Mouse (Mus musculus) frontal cortex, postnatal 10 days (tissue): ENCODE data around the gene Ofcc1.

Source experiments
- DNase-seq, 2 experiments: peaks; one replicate each; pipeline ENCODE4 v3.0.0; 2022; ENCODE audit warnings: low spot score in 2 of 2, mixed read lengths in 1 of 2

Gene Ofcc1

DNA sequence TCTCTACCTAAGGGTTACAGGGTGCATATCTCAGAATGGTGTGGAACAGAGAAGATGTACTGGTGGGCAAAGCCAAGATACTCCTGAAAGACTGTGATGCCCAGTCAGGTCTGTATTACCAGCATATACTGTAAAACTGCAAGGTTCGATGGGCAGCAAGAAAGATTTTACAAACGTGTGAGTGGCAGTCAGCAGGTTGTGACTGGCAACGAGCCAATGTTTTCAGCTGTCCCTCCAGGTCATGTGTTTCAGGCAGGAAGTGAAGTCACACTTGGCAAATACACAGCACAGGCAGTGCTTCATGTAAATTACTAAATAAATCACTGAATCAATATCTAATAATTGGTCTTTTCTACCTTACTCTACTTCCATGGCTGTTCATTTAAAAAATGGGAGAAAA, at the start of gene Ofcc1:
Gene Ofcc1, minus strand, starts transcription at position 163 of the 400 bp plus-strand sequence.
- no peak for DNase-seq

GRCm38 (mm10) chr13:40390120-40390519, 28.9 kb upstream of the Ofcc1 start:
- DNase-seq: no peak

DNA sequence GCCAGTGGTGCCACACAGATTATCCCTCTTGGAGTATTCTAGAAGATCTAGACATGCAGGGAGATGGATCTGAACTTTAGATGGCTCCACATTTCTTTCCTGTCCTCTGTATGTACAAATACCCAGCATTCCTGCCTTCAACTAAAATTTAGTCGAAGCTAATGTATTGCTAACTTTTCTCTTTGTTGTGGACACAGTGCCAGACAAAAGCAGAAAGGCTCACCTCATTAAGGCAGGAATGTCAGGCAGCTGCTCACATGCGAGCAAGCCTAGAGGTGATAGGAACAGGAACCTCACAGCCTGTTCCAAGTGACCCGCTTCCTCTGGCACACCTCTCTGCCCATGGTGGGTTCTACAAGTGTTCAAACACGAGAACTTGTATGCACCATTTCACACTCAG, 26.2 kb upstream of the Ofcc1 start:
- no peak for DNase-seq

- DNase-seq: no peak
Measured at GRCm38 (mm10) chr13:40384962-40385361, 23.7 kb upstream of the Ofcc1 start.

- DNase-seq: no peak
Measured at GRCm38 (mm10) chr13:40376773-40377172, 15.5 kb upstream of the Ofcc1 start.

GRCm38 (mm10) chr13:40366762-40367161, 5.5 kb upstream of the Ofcc1 start:
- DNase-seq: no peak

DNA sequence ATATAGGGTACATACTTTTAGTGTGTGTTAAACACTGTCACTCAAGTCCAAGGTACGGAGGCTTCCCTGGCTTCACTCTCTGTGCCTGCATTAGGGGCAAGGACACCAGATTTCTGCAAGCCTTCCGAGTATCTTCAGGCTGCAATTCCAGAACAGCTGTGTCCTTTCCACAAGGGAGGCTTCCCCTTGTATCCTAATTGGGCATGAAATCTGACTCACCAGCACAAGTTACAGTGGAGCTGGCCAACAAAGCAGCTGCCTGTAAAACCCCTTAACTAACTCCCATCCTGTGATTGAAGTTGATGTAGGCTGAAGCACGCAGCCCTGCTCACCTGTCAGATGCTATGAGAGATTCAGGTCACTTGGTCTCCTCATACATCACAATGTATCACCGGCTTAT, 3.6 kb upstream of the Ofcc1 start:
- DNase-seq: no peak

- DNase-seq: no peak
Measured at GRCm38 (mm10) chr13:40360692-40361091, 558 bp downstream of the Ofcc1 start.

GRCm38 (mm10) chr13:40347045-40347444, 14.2 kb downstream of the Ofcc1 start:
- no peak for DNase-seq

DNA sequence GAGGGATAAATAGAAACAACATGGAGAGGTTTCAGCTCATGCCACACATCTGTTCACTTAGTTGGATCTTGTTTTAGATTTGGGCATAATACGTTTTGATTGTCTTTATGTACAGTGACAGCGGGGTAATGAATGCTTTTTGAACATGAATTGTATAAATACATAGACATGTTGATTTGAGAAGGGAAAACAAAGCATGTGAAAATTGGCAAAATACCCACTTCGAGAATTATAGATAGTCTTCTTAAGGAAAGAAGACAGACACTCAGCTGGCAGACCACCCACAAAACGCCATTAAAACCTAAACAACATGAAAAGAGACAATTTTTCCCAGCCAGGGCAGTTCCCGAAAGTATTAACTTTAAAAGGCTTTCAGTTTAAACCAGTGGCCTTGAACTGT, 37.9 kb downstream of the Ofcc1 start:
- no peak for DNase-seq

DNA sequence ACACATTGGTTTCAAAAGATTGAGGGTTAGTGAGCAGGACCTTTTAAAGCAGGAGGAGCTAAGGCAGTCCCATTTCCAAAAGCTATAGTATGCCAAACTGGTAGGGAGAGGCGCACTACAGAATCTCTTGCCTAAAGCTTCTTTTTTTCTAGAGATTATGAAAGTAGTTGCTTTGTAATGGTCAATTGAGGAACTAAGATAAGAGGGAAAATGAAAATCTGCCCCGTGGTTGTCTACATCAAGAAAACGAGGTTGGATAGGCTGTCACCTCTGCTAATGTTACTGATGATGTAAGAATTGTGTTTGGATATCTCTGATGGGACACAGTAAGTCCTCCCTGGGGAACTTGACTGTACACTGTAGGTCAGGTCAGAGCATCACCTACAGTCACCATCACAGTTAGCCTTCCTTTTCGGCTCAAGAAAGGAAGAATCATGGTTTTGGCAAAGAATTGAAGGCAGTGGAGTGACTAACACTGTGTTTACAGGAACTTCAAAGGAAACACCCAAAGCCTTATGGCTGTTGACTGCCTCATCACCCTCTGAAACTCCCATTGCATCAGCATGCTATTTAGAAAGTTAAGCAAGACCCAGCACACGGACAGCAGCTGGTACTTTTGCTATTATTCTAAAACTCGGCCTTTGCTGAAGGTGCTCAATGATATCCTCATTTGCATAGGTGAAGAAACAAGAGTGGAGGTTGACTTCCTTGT, 40.3 kb downstream of the Ofcc1 start:
- no peak for DNase-seq

- DNase-seq: no peak
Measured at GRCm38 (mm10) chr13:40317731-40318130, 43.5 kb downstream of the Ofcc1 start.

GRCm38 (mm10) chr13:40315158-40315792, 46.0 kb downstream of the Ofcc1 start:
- DNase-seq: no peak

DNA sequence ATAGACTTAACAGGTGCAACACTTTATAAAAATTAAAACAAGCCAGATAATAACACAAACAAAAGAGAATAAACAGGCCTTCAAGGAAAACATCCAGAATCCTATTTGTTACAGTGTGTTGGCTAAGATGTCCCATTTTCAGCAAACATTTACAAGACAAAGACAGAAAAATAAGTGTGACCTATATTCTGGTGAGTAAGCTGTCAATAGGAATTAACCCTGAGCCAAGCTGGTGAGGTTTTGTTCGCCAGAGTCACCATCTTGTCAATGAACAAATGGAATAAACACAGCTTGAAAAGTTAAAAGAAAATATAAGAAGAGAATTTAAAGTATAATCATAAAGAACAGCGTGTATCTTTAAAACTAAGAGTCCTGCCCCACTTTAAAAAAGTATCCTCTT, 68.4 kb downstream of the Ofcc1 start:
- no peak for DNase-seq

DNA sequence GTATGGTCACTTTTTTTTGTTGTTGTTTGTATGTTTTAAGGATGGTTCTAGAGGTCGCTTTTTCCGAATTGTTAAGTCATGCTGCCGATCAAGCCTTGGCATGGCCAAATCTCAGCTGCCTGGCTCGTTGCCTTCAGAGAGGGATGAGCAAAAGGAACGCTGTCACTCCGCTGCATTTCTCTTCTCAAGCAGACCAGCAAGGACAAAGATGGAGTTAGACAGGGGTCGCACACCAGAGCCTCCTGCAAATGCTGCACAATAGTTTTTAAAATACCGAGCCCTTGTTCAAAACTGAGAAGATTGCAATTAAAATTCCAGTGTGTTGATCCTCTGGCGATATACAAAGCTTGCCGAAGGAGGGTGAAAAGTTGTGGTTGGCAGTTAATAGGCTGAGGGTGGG, 70.4 kb downstream of the Ofcc1 start:
- no peak for DNase-seq

DNA sequence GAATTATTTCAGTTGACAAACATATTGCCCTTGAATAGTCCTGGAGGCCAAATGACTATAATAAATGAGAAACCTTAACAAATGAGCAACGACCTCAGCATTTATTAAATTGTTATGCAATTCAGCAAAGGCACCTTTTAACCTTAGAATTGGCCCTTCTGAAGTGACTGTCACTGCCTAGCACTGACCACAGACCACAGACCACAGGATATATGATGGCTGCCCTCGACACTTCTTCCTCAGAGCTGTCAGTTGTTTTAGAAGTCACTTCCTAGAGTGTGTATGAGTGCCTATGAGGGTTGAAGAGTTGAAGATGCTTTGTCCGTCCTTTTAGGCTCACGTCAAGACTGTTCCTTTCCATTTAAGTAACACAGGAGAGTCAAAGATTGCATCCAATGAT, 72.6 kb downstream of the Ofcc1 start:
- DNase-seq: no peak

DNA sequence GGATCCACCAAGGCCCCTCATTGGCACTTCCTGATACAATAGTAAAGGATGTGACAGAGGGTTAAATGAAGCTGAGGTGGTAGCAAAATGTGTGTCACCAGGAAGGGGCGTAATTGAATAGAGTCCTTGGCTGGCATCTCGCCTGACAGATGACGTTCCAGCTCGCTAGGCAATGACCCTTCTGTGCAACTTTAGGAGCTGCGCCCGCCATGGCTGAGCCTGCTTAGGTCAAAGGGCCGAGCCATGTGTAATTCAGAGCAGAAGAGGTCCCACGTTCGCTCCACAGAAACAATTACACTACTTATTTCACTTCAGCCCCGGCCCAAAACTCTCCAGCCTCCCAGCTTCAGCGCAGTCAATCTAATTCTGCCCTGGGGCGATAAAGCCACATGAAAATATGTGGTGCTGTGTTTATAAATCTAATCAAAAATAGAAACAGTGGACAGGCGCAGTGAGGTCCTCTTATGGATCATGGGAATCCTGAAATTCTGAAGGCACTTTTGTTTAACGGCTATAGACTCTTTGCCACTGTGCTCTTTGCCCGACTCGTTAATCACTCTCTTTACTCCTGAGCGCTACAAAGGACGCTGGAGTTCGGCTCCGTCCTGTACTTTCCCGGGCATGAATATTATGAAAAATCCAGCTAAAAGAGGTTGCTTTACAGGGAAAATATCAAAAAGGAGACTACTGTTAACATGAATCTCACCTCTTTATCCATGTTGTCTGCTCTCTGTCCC, 73.8 kb downstream of the Ofcc1 start:
- DNase-seq: no peak

DNA sequence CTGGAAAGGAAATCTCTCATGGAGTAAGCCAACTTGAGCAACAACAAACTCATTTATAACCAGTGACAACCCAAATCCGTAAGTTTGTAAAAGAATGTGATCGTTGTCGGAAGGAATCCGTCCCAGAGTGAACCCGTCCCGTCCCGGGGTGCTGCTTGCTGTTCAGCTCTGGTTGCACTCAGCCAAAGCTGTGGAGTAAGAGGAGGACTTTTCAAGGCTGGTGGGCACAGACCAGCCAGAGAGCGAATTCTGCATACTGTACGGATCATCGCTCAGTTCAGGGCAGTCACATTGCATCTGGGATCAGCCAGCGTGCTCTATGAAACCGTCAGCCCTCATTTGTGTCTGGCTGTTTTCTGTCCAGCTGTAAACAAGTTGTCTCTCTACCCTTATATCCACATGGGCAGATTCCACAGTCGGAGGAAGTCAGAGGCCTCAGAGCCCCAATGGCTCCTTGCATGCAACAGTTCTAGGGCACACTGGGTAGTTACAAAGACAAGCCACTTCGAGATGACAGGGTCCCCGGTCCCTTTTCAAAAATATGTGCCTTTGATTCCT, 75.9 kb downstream of the Ofcc1 start:
- no peak for DNase-seq

- no peak for DNase-seq
Measured at GRCm38 (mm10) chr13:40280616-40281015, 80.6 kb downstream of the Ofcc1 start.

- DNase-seq: no peak
Measured at GRCm38 (mm10) chr13:40267546-40267945, 93.7 kb downstream of the Ofcc1 start.

DNA sequence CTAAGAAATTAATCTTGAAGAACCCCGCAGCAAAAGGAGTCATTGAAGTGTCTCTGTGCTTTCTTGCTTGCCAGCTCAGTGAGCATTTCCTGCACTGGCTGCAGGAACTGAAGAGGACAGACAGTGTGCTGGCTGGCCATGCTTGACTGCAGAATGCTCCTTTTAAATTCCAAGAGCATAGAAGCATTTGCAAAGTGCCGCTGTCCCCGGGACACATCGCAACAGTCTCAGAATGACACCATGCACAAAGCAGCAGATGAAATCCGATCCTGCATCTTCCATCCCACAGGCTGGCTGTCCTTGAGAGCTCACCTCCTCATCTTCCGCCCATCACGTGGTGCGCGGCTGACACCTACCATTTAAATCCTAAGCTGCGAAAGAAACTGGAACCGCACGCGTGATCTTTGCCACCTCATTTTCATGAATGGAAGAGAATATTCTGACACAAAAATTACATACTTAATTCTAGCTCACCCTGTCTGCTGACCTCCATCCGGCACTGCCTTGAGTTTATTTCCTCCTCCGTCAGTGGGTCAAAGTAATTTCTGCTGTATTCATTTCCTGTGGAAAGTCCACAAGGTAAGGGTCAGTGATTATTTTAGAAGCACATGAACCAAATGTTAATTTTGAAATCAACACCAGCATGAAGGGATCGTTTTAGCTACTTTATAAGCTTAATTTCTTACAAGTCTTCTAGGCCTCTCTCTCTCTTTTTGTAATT, 98.0 kb downstream of the Ofcc1 start:
- DNase-seq: no peak

- no peak for DNase-seq
Measured at GRCm38 (mm10) chr13:40258757-40259156, 102.5 kb downstream of the Ofcc1 start.
